Mouse (Mus musculus) ZHBTc4 (cell line): ENCODE results near the gene Iqcf3.

Source experiments
- DNase-seq: peaks from one replicate; pipeline ENCODE4 v3.0.0-alpha.2; 2011; ENCODE audit warnings: low read depth, low spot score

The Iqcf3 gene

DNA sequence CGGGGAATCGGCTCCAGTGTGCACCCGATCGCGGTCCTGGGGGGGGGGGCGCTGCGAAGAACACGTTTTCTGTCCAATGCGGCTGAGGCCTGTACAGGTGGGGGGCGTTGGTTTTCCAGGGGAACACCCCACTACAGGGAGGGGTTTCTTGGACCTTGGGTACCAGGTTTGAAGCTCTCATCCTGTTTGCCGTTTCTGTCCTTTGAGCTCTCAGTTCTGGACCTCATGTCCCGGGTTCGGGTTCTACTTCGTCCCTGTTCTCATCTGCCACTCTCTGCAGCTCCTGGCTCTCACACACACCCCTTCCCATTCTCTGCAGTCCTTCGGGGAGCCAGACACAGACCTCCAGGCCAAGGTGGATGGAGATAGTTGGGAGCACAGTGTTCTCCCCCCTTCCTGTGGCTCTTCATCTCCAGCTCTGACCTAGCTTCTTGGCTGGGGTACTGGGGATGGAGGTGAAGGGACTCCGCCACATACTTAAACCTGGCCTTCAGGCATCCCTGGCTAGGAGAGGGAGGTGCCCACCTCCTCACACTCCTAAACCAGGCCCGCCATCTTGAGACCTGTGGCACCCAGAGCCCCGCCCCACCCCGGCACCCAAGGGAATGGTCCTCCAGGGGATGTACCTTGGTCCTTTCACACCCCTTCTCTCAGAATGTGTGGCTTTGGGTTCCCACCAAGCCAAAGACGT is 107.2 kb downstream of the Iqcf3 start:
- peak; percentile 40 for DNase-seq

- DNase-seq: peak; percentile 69
These were observed 108.0 kb downstream of the Iqcf3 start, which contains the start of gene Pcbp4 for GRCm38 (mm10) chr9:106453271-106454070. TSS of gene Pcbp4 (plus strand) at chr9:106453291.
